Mouse (Mus musculus) CH12.LX (cell line): Measurements from ENCODE around the gene Tgm1. TPM values are rescaled to one million over a fixed set of nuclear protein-coding genes. Genes with fewer than 3 reads are reported as not detected.

ENCODE experiments used
- DNase-seq: peaks from one replicate; pipeline ENCODE4 v3.0.0-alpha.2; 2013; ENCODE audit errors: extremely low read depth
- H3K27ac ChIP-seq: 2 replicates; pipeline ENCODE4 v1.5.1; 2012; ENCODE audit warnings: low read depth, mild to moderate bottlenecking, control low read depth, moderate library complexity; ENCODE audit not compliant: insufficient read depth
- H3K27me3 ChIP-seq: replicated peaks from 2 replicates; pipeline ENCODE3; 2012; ENCODE audit warnings: inconsistent platforms
- H3K36me3 ChIP-seq, 2 experiments: replicated peaks in 1 of 2; 2 replicates each; pipeline versions ENCODE3 to v1.6.1; 2012; ENCODE audit warnings: inconsistent platforms in 1 of 2, low read length in 1 of 2, mild to moderate bottlenecking in 1 of 2, mixed read lengths in 1 of 2, moderate library complexity in 1 of 2; ENCODE audit not compliant: control insufficient read depth in 1 of 2, insufficient read depth in 1 of 2
- H3K4me1 ChIP-seq, 2 experiments: 2 replicates each; pipeline ENCODE4 v1.6.1; 2012; ENCODE audit warnings: inconsistent platforms in 1 of 2, moderate library complexity in 1 of 2; ENCODE audit not compliant: insufficient read depth in 2 of 2, control insufficient read depth in 1 of 2
- H3K4me2 ChIP-seq: 2 replicates; pipeline ENCODE4 v1.6.1; 2012; ENCODE audit warnings: low read depth, mild to moderate bottlenecking, control low read depth; ENCODE audit not compliant: poor library complexity, insufficient read depth, severe bottlenecking
- H3K4me3 ChIP-seq, 3 experiments: fragments of 150-350 bp in 1 of 3; sonication (generic) in 1 of 3; replicated peaks in 1 of 3; 2 replicates each; pipeline versions ENCODE3 to v1.5.1; 2011 to 2012; ENCODE audit warnings: low read depth in 2 of 3, low read length in 2 of 3, mild to moderate bottlenecking in 2 of 3, moderate library complexity in 2 of 3, control low read depth in 1 of 3, improper control_type of control experiment in 1 of 3, inconsistent platforms in 1 of 3, mixed read lengths in 1 of 3; ENCODE audit not compliant: poor library complexity in 1 of 3
- H3K79me2 ChIP-seq: replicated peaks from 2 replicates; pipeline ENCODE4 v1.6.1; 2012; ENCODE audit warnings: mild to moderate bottlenecking, moderate library complexity; ENCODE audit not compliant: control insufficient read depth, poor library complexity, insufficient read depth, severe bottlenecking; ENCODE audit errors: extremely low read depth
- H3K9ac ChIP-seq: 2 replicates; pipeline ENCODE4 v1.6.1; 2012; ENCODE audit warnings: low read depth, mild to moderate bottlenecking, control low read depth, moderate library complexity; ENCODE audit not compliant: insufficient read depth
- H3K9me3 ChIP-seq: replicated peaks from 2 replicates; pipeline ENCODE3; 2012; ENCODE audit warnings: low read length, inconsistent platforms, mixed read lengths
- BHLHE40 ChIP-seq: IDR thresholded peaks from 2 replicates; pipeline ENCODE4 v1.6.1; 2011; ENCODE audit warnings: mild to moderate bottlenecking, low read depth, low read length, improper control_type of control experiment
- CHD1 ChIP-seq: IDR thresholded peaks from 2 replicates; pipeline ENCODE4 v1.6.1; 2012; ENCODE audit warnings: low read depth, low read length, improper control_type of control experiment, inconsistent platforms
- CHD2 ChIP-seq: IDR thresholded peaks from 2 replicates; pipeline ENCODE4 v1.6.1; 2011; ENCODE audit warnings: low read length, improper control_type of control experiment
- CTCF ChIP-seq, 2 experiments: IDR thresholded peaks in 1 of 2; conservative IDR thresholded peaks in 1 of 2; 2 replicates each; pipeline ENCODE4 v1.5.1; 2011 to 2012; ENCODE audit warnings: low read depth in 2 of 2, low read length in 2 of 2, improper control_type of control experiment in 1 of 2, inconsistent platforms in 1 of 2, mild to moderate bottlenecking in 1 of 2, moderate library complexity in 1 of 2
- E2F4 ChIP-seq: IDR thresholded peaks from 2 replicates; pipeline ENCODE4 v1.6.1; 2011; ENCODE audit warnings: low read depth, low read length, improper control_type of control experiment; ENCODE audit not compliant: insufficient replicate concordance
- ELF1 ChIP-seq: IDR thresholded peaks from 2 replicates; pipeline ENCODE4 v1.6.1; 2014; ENCODE audit warnings: low read depth, mild to moderate bottlenecking, inconsistent platforms, low read length, improper control_type of control experiment
- EP300 ChIP-seq: IDR thresholded peaks from 2 replicates; pipeline ENCODE4 v1.6.1; 2011; ENCODE audit warnings: low read length, improper control_type of control experiment
- ETS1 ChIP-seq: conservative IDR thresholded peaks from 2 replicates; pipeline ENCODE4 v1.6.1; 2012; ENCODE audit warnings: low read depth, mild to moderate bottlenecking, inconsistent platforms, low read length, improper control_type of control experiment, moderate library complexity
- GABPA ChIP-seq: IDR thresholded peaks from 2 replicates; pipeline ENCODE4 v1.6.1; 2012; ENCODE audit warnings: low read depth, low read length, improper control_type of control experiment, inconsistent platforms; ENCODE audit not compliant: insufficient replicate concordance
- HCFC1 ChIP-seq: IDR thresholded peaks from 2 replicates; pipeline ENCODE4 v1.6.1; 2012; ENCODE audit warnings: low read depth, mild to moderate bottlenecking, inconsistent platforms, low read length, improper control_type of control experiment
- IRF4 ChIP-seq: IDR thresholded peaks from 2 replicates; pipeline ENCODE4 v1.6.1; 2014; ENCODE audit warnings: low read depth, mild to moderate bottlenecking, inconsistent platforms, low read length, improper control_type of control experiment
- JUN ChIP-seq: IDR thresholded peaks from 2 replicates; pipeline ENCODE4 v1.6.1; 2011; ENCODE audit warnings: low read depth, mild to moderate bottlenecking, low read length, improper control_type of control experiment, moderate library complexity; ENCODE audit not compliant: insufficient read depth
- JUND ChIP-seq: conservative IDR thresholded peaks from 2 replicates; pipeline ENCODE4 v1.6.1; 2011; ENCODE audit warnings: low read depth, low read length, improper control_type of control experiment
- KAT2A ChIP-seq: IDR thresholded peaks from 2 replicates; pipeline ENCODE4 v1.6.1; 2012; ENCODE audit warnings: low read length, improper control_type of control experiment, inconsistent platforms; ENCODE audit not compliant: insufficient replicate concordance
- MAFK ChIP-seq: IDR thresholded peaks from 2 replicates; pipeline ENCODE4 v1.6.1; 2011; ENCODE audit warnings: low read length, improper control_type of control experiment; ENCODE audit not compliant: insufficient replicate concordance
- MAX ChIP-seq: IDR thresholded peaks from 2 replicates; pipeline ENCODE4 v1.6.1; 2011; ENCODE audit warnings: low read length, improper control_type of control experiment
- MAZ ChIP-seq: IDR thresholded peaks from 2 replicates; pipeline ENCODE4 v1.6.1; 2012; ENCODE audit warnings: low read depth, mild to moderate bottlenecking, inconsistent platforms, low read length, improper control_type of control experiment, moderate library complexity
- MEF2A ChIP-seq: IDR thresholded peaks from 2 replicates; pipeline ENCODE4 v1.6.1; 2014; ENCODE audit warnings: low read depth, mild to moderate bottlenecking, inconsistent platforms, low read length, improper control_type of control experiment, borderline replicate concordance
- MXI1 ChIP-seq: IDR thresholded peaks from 2 replicates; pipeline ENCODE4 v1.6.1; 2011; ENCODE audit warnings: mild to moderate bottlenecking, low read depth, low read length, improper control_type of control experiment
- MYC ChIP-seq: IDR thresholded peaks from 2 replicates; pipeline ENCODE4 v1.6.1; 2011; ENCODE audit warnings: low read depth, mild to moderate bottlenecking, improper control_type of control experiment, low read length
- NELFE ChIP-seq: IDR thresholded peaks from 2 replicates; pipeline ENCODE4 v1.6.1; 2011; ENCODE audit warnings: low read depth, low read length, improper control_type of control experiment
- NRF1 ChIP-seq: IDR thresholded peaks from 2 replicates; pipeline ENCODE4 v1.6.1; 2014; ENCODE audit warnings: low read depth, mild to moderate bottlenecking, inconsistent platforms, low read length, improper control_type of control experiment, moderate library complexity
- PAX5 ChIP-seq: IDR thresholded peaks from 2 replicates; pipeline ENCODE4 v1.6.1; 2012; ENCODE audit warnings: low read length, inconsistent platforms, mixed read lengths
- POLR2A ChIP-seq: IDR thresholded peaks from 2 replicates; pipeline ENCODE4 v1.6.1; 2011; ENCODE audit warnings: low read depth, mild to moderate bottlenecking, improper control_type of control experiment, low read length
- POLR2AphosphoS2 ChIP-seq: IDR thresholded peaks from 2 replicates; pipeline ENCODE4 v1.6.1; 2011; ENCODE audit warnings: low read depth, low read length, improper control_type of control experiment
- RAD21 ChIP-seq: IDR thresholded peaks from 2 replicates; pipeline ENCODE4 v1.6.1; 2011; ENCODE audit warnings: low read depth, mild to moderate bottlenecking, low read length, improper control_type of control experiment, moderate library complexity
- RCOR1 ChIP-seq: conservative IDR thresholded peaks from 2 replicates; pipeline ENCODE4 v1.6.1; 2012; ENCODE audit warnings: low read depth, mild to moderate bottlenecking, inconsistent platforms, low read length, improper control_type of control experiment
- SIN3A ChIP-seq: IDR thresholded peaks from 2 replicates; pipeline ENCODE4 v1.6.1; 2012; ENCODE audit warnings: low read length, improper control_type of control experiment, inconsistent platforms
- SMC3 ChIP-seq: IDR thresholded peaks from 2 replicates; pipeline ENCODE4 v1.6.1; 2011; ENCODE audit warnings: low read depth, low read length, improper control_type of control experiment
- TBP ChIP-seq: conservative IDR thresholded peaks from 2 replicates; pipeline ENCODE4 v1.6.1; 2011; ENCODE audit warnings: low read depth, low read length, improper control_type of control experiment
- TCF12 ChIP-seq: IDR thresholded peaks from 2 replicates; pipeline ENCODE4 v1.6.1; 2014; ENCODE audit warnings: low read depth, mild to moderate bottlenecking, inconsistent platforms, low read length, improper control_type of control experiment
- UBTF ChIP-seq: IDR thresholded peaks from 2 replicates; pipeline ENCODE4 v1.6.1; 2012; ENCODE audit warnings: low read depth, mild to moderate bottlenecking, inconsistent platforms, low read length, improper control_type of control experiment, moderate library complexity
- USF1 ChIP-seq: IDR thresholded peaks from 2 replicates; pipeline ENCODE4 v1.6.1; 2014; ENCODE audit warnings: low read depth, mild to moderate bottlenecking, inconsistent platforms, low read length, improper control_type of control experiment
- USF2 ChIP-seq: conservative IDR thresholded peaks from 2 replicates; pipeline ENCODE4 v1.6.1; 2011; ENCODE audit warnings: low read depth, low read length, improper control_type of control experiment
- ZC3H11A ChIP-seq: IDR thresholded peaks from 2 replicates; pipeline ENCODE4 v1.6.1; 2012; ENCODE audit warnings: low read depth, mild to moderate bottlenecking, inconsistent platforms, low read length, improper control_type of control experiment
- ZKSCAN1 ChIP-seq: IDR thresholded peaks from 2 replicates; pipeline ENCODE4 v1.6.1; 2012; ENCODE audit warnings: low read depth, inconsistent platforms, low read length, improper control_type of control experiment, borderline replicate concordance
- ZMIZ1 ChIP-seq: IDR thresholded peaks from 2 replicates; pipeline ENCODE4 v1.6.1; 2012; ENCODE audit warnings: low read depth, mild to moderate bottlenecking, inconsistent platforms, low read length, improper control_type of control experiment
- ZNF384 ChIP-seq: IDR thresholded peaks from 2 replicates; pipeline ENCODE4 v1.6.1; 2012; ENCODE audit warnings: low read depth, low read length, improper control_type of control experiment, inconsistent platforms
- dilution Hi-C: fragments of 300-500 bp; cut with MboI; formaldehyde crosslinking; loops from 2 replicates; pipeline ENCODE4 v1.14.3; 2020; ENCODE audit warnings: low sequenced_read_pairs; ENCODE audit not compliant: extremely low pct_unique_long_range_greater_than_20kb, extremely low pct_ligation_motif_present
- in situ Hi-C: fragments of 300-500 bp; cut with MboI; formaldehyde crosslinking; loops from 3 replicates; pipeline ENCODE4 v1.14.3; 2019; ENCODE audit warnings: low sequenced_read_pairs, low pct_ligation_motif_present, low pct_unique_long_range_greater_than_20kb, mixed read lengths
- polyA plus RNA-seq: library from polyadenylated mRNA; unstranded; fragments of >175 nt; gene quantifications from 2 replicates; pipeline ENCODE4 v1.2.1, GENCODE M21; 2012; ENCODE audit warnings: low read depth; ENCODE audit not compliant: insufficient read length
- total RNA-seq, 2 experiments: library from RNA; depleted of rRNA; stranded (reverse); fragments of 300-350 nt in 1 of 2; fragments of >200 nt in 1 of 2; gene quantifications; 2 replicates each; pipeline ENCODE4 v1.2.3; 2012 to 2014

Gene Tgm1
- total and polyA plus RNA-seq, 3 experiments, result 0.07 to 0.14 TPM; not detected in 1

- Histone ChIP-seq H3K36me3 (peaks cover 19 to 49% of the 10 kb centered on the region in 2 experiments), H3K4me2 (peak within 1 kb of the TSS; percentile 95), H3K9ac (peak within 1 kb of the TSS; percentile 89), H3K27ac (peak within 1 kb of the TSS; percentile 84), H3K27me3 (no peaks in the 10 kb centered on the region), H3K4me3 (peak within 1 kb of the TSS; percentile 56 to 76 (median 74)), H3K9me3 (no peaks in the 10 kb centered on the region), H3K79me2 (peaks cover 40% of the 10 kb centered on the region), H3K4me1 (peaks cover 15 to 54% of the 10 kb centered on the region in 2 experiments; a peak in 3 of 4 replicates)
- in situ Hi-C loops (no loop called here), dilution Hi-C loops (no loop called here)
- DNase-seq, result peak; percentile 99
- TF ChIP-seq NRF1, result no peak
- peak; percentile 95 for TF ChIP-seq HCFC1
- TF ChIP-seq KAT2A, result peak; percentile 100
- TF ChIP-seq TBP, result peak; percentile 77
- TF ChIP-seq MAFK, result no peak
- no peak for TF ChIP-seq SMC3
- peak; percentile 61 for TF ChIP-seq IRF4
- no peak for TF ChIP-seq CHD1
- TF ChIP-seq JUND, result no peak
- peak; percentile 70; the same call in 1 of the 2 replicates for TF ChIP-seq MXI1
- TF ChIP-seq UBTF, result no peak; the same call in 1 of the 2 replicates
- TF ChIP-seq RAD21, result no peak
- no peak for TF ChIP-seq USF2
- no peak for TF ChIP-seq ZKSCAN1
- no peak for TF ChIP-seq MAZ
- TF ChIP-seq GABPA, result peak; percentile 89; the same call in 1 of the 2 replicates
- TF ChIP-seq CTCF (conservative IDR thresholded peaks at IDR 0.05 in 1 of 2, IDR thresholded peaks at IDR 0.05 in 1 of 2; ENCODE audit: low read depth in 2 of 2, low read length in 2 of 2), result no peak
- no peak for TF ChIP-seq JUN
- TF ChIP-seq MYC, result peak; percentile 92
- peak; percentile 93 for TF ChIP-seq BHLHE40
- no peak for TF ChIP-seq MEF2A
- TF ChIP-seq E2F4, result no peak
- TF ChIP-seq ZNF384, result 0 out of 2 replicates have a peak, but pooled peaks have one; percentile 5
- TF ChIP-seq USF1, result no peak
- peak; percentile 75 for TF ChIP-seq POLR2A
- TF ChIP-seq ZC3H11A, result no peak
- TF ChIP-seq MAX, result peak; percentile 92
- TF ChIP-seq ETS1, result peak; percentile 51; the same call in 1 of the 2 replicates
- peak; percentile 61; the same call in 1 of the 2 replicates for TF ChIP-seq TCF12
- TF ChIP-seq POLR2AphosphoS2, result no peak
- peak; percentile 87 for TF ChIP-seq CHD2
- no peak for TF ChIP-seq PAX5
- TF ChIP-seq EP300, result no peak
- TF ChIP-seq SIN3A, result peak; percentile 93
- no peak for TF ChIP-seq RCOR1
- no peak for TF ChIP-seq ZMIZ1
- peak; percentile 85 for TF ChIP-seq ELF1
- TF ChIP-seq NELFE, result peak; percentile 71
These were observed 41.6 kb downstream of the Tgm1 start, which contains the start of the genes Gmpr2 and Nedd8 for GRCm38 (mm10) chr14:55671833-55672740. Gene Gmpr2, plus strand, starts transcription at chr14:55671941. Gene Nedd8, minus strand, starts transcription at chr14:55672124.
